12 mouse cellular contexts compared by ENCODE assay signal in genomic region chr12:85784916-85785815, GRCm38 (mm10). TPM values are rescaled to one million over a fixed set of nuclear protein-coding genes. Genes with fewer than 3 reads are reported as not detected.
DNase-seq lines count a peak whose midpoint lies in the region; ATAC-seq and TF ChIP-seq lines count a peak whose summit lies in the region.
"Had no signal": no experiment of that assay in that cellular context is flagged by ENCODE, and none has a peak within 500 bp of the region (broad histone marks: within the 10 kb centered on the region; RNA-seq: fewer than 3 reads in every experiment).

No protein-coding gene starts in this region.

- peak; percentile 36 for DNase-seq in gastrocnemius, postnatal 25 days
- DNase-seq in gastrocnemius, postnatal 10 days, result no peak
- DNase-seq in adipocyte (ENCODE audit: low spot score), result peak; percentile 37
- DNase-seq in kidney, adult 2 months, result peak; percentile 40
- no peak for DNase-seq in embryo, embryonic 10.5 days (ENCODE audit: low spot score)
- DNase-seq in thymus, adult 2 months, result no peak
- DNase-seq in adrenal gland, postnatal 25 days, result no peak
- DNase-seq: layer of hippocampus, adult 9-11 months; lung, embryonic 14.5 days had no signal

- H3K9ac ChIP-seq in liver, embryonic 12.5 days, result no peak overlapping the region
- H3K9ac ChIP-seq: lung, embryonic 14.5 days had no signal

- WGBS in kidney, adult 2 months, result 31% methylated on average over 19 of the region's 19 CpGs
- 62% methylated on average over 19 of the region's 19 CpGs for WGBS in liver, embryonic 12.5 days (ENCODE audit: insufficient replicate concordance)
- WGBS in thymus, adult 2 months, result 75% methylated on average over 19 of the region's 19 CpGs

- ATAC-seq in liver, embryonic 12.5 days, result peak; percentile 32
- ATAC-seq: midbrain, embryonic 16.5 days had no signal

- no peak overlapping the region for H3K27ac ChIP-seq in kidney, adult 2 months (ENCODE audit: insufficient read depth, low read depth, low read length)
- H3K27ac ChIP-seq in liver, embryonic 12.5 days, result 0 out of 2 replicates have a peak overlapping the region, but pooled peaks have one; percentile 11
- H3K27ac ChIP-seq in thymus, adult 2 months (ENCODE audit: control insufficient read depth, insufficient read depth, low read length), result no peak overlapping the region

- no peaks in the 10 kb centered on the region for H3K9me3 ChIP-seq in liver, embryonic 12.5 days (replicated peaks)

- H3K27me3 ChIP-seq in kidney, adult 2 months (replicated peaks; ENCODE audit: control insufficient read depth, insufficient read depth, low read length), result no peaks in the 10 kb centered on the region
- H3K27me3 ChIP-seq in liver, embryonic 12.5 days (replicated peaks), result no peaks in the 10 kb centered on the region
- no peaks in the 10 kb centered on the region for H3K27me3 ChIP-seq in thymus, adult 2 months (ENCODE audit: control insufficient read depth, insufficient read depth, low read length)

- H3K4me3 ChIP-seq in kidney, adult 2 months (ENCODE audit: insufficient read depth, low read depth, low read length), result no peak overlapping the region
- H3K4me3 ChIP-seq in liver, embryonic 12.5 days, result no peak overlapping the region
- no peak overlapping the region for H3K4me3 ChIP-seq in thymus, adult 2 months (ENCODE audit: control insufficient read depth, insufficient read depth, low read length)
- H3K4me3 ChIP-seq: erythroblast, embryonic 14.5 days had no signal

- H3K4me1 ChIP-seq in kidney, adult 2 months (ENCODE audit: control insufficient read depth, insufficient read depth, low read length), result 0 out of 2 replicates have a peak, but pooled peaks cover 5% of the 10 kb centered on the region
- no peaks in the 10 kb centered on the region for H3K4me1 ChIP-seq in liver, embryonic 12.5 days
- H3K4me1 ChIP-seq in thymus, adult 2 months (replicated peaks; ENCODE audit: control insufficient read depth, insufficient read depth, low read length), result no peaks in the 10 kb centered on the region

- no peaks in the 10 kb centered on the region for H3K36me3 ChIP-seq in kidney, adult 2 months (ENCODE audit: control insufficient read depth, insufficient read depth, low read length)
- no peaks in the 10 kb centered on the region for H3K36me3 ChIP-seq in liver, embryonic 12.5 days
- H3K36me3 ChIP-seq in thymus, adult 2 months (ENCODE audit: control insufficient read depth, insufficient read depth, low read length), result no peaks in the 10 kb centered on the region

- no peak for TF ChIP-seq POLR2A in kidney, adult 2 months (IDR thresholded peaks at IDR 0.05; ENCODE audit: low read depth, low read length)
- no peak for TF ChIP-seq POLR2A in thymus, adult 2 months (IDR thresholded peaks at IDR 0.05; ENCODE audit: control insufficient read depth, extremely low read depth, insufficient read depth, low read length, poor library complexity)

- TF ChIP-seq CTCF in kidney, adult 2 months (conservative IDR thresholded peaks at IDR 0.05; ENCODE audit: insufficient read depth, insufficient read length, low read depth, low read length), result no peak
- TF ChIP-seq CTCF in thymus, adult 2 months (IDR thresholded peaks at IDR 0.05; ENCODE audit: borderline replicate concordance, control insufficient read depth, extremely low read depth, insufficient read depth, low read length, poor library complexity), result no peak

- no peak overlapping the region for H3K4me2 ChIP-seq in liver, embryonic 12.5 days
- H3K4me2 ChIP-seq: lung, embryonic 14.5 days had no signal

RNA-seq across cellular contexts. Expression of gene Flvcr2, which starts 38.8 kb away (rescaled TPM):
- under 1 TPM; 0.74 to 0.86 TPM for total RNA-seq in gastrocnemius, postnatal 25 days (2021)
- 1 to 10 TPM; 4.3 to 5.4 TPM for total RNA-seq in gastrocnemius, postnatal 10 days (2021)
- 23.1 and 35.1 TPM in 2 replicates for polyA plus RNA-seq in kidney, adult 2 months (2012; rRNA removed)
- 3.7 and 4.3 TPM in 2 replicates for polyA plus RNA-seq in liver, embryonic 12.5 days (2016; fragmentation: Nextera tagmentation; extraction: Ambion mirVana)
- 0.22 and 0.47 TPM in 2 replicates for polyA plus RNA-seq in thymus, adult 2 months (2012; rRNA removed)
- 3.4 and 4.8 TPM in 2 replicates for total RNA-seq in adrenal gland, postnatal 25 days (2021)
- polyA plus RNA-seq: erythroblast, embryonic 14.5 days had no signal

RNA-seq across cellular contexts. Expression of gene Erg28, which starts 39.2 kb away (rescaled TPM):
- total RNA-seq in gastrocnemius, postnatal 25 days (2021), result 1 to 10 TPM; 2.7 to 3.8 TPM
- 10 to 100 TPM; 10.1 to 11.8 TPM for total RNA-seq in gastrocnemius, postnatal 10 days (2021)
- polyA plus RNA-seq in kidney, adult 2 months (2012; rRNA removed), result 43.1 and 48.4 TPM in 2 replicates
- 99.3 and 101 TPM in 2 replicates for polyA plus RNA-seq in liver, embryonic 12.5 days (2016; fragmentation: Nextera tagmentation; extraction: Ambion mirVana)
- polyA plus RNA-seq in thymus, adult 2 months (2012; rRNA removed), result 41.4 and 44.4 TPM in 2 replicates
- 53.8 and 60.0 TPM in 2 replicates for total RNA-seq in adrenal gland, postnatal 25 days (2021)

RNA-seq across cellular contexts. Expression of gene Ttll5, which starts 39.3 kb away (rescaled TPM):
- total RNA-seq in gastrocnemius, postnatal 25 days (2021), result 1 to 10 TPM; 5.8 to 7.3 TPM
- total RNA-seq in gastrocnemius, postnatal 10 days (2021), result 10 to 100 TPM in 1 of 2 experiments, 1 to 10 TPM in 1; 9.9 to 12.7 TPM
- 12.0 and 12.9 TPM in 2 replicates for polyA plus RNA-seq in kidney, adult 2 months (2012; rRNA removed)
- polyA plus RNA-seq in liver, embryonic 12.5 days (2016; fragmentation: Nextera tagmentation; extraction: Ambion mirVana), result 9.8 and 10.4 TPM in 2 replicates
- polyA plus RNA-seq in thymus, adult 2 months (2012; rRNA removed), result 20.2 and 22.7 TPM in 2 replicates
- 25.1 and 29.1 TPM in 2 replicates for total RNA-seq in adrenal gland, postnatal 25 days (2021)

Comparison
In these comparisons a context has a peak if more than half of its experiments do, and no peak if none do; other contexts are left out.
1. DNase-seq: peak in gastrocnemius, postnatal 25 days (single experiment), adipocyte (single experiment) and kidney, adult 2 months (single experiment); none in gastrocnemius, postnatal 10 days (single experiment), embryo, embryonic 10.5 days (single experiment), thymus, adult 2 months (single experiment) and adrenal gland, postnatal 25 days (single experiment).